Mouse (Mus musculus) ES-E14 (cell line): ENCODE data around the gene Gm10681. TPM values are rescaled to one million over a fixed set of nuclear protein-coding genes. Genes with fewer than 3 reads are reported as not detected.
"Not testable (repeated sequence)": the region's sequence is repeated elsewhere in the genome, so short reads cannot be mapped to it uniquely, and the experiment has no call there.

Experiments used
- DNase-seq: peaks from one replicate; pipeline ENCODE4 v3.0.0-alpha.2; 2013; ENCODE audit warnings: low read depth, low spot score
- H3K27ac ChIP-seq: 2 replicates; pipeline ENCODE4 v1.5.1; 2012; ENCODE audit warnings: low read depth, mild to moderate bottlenecking, low read length, moderate library complexity, mixed read lengths; ENCODE audit not compliant: poor library complexity, insufficient read depth, severe bottlenecking
- H3K36me3 ChIP-seq: 2 replicates; pipeline ENCODE4 v1.6.1; 2012; ENCODE audit warnings: mild to moderate bottlenecking, low read length, moderate library complexity, mixed read lengths; ENCODE audit not compliant: control insufficient read depth, poor library complexity, insufficient read depth, severe bottlenecking
- H3K4me1 ChIP-seq, 2 experiments: fragments of 150-350 bp in 1 of 2; sonication (generic) in 1 of 2; 2 replicates each; pipeline ENCODE4 v1.6.1; 2012; ENCODE audit warnings: low read length in 2 of 2, mild to moderate bottlenecking in 1 of 2, mixed read lengths in 1 of 2; ENCODE audit not compliant: control insufficient read depth in 2 of 2, insufficient read depth in 2 of 2, poor library complexity in 1 of 2
- H3K4me3 ChIP-seq, 2 experiments: fragments of 150-350 bp in 1 of 2; sonication (generic) in 1 of 2; 2 replicates each; pipeline ENCODE4 v1.5.1; 2012; ENCODE audit warnings: low read length in 2 of 2, low read depth in 1 of 2, mild to moderate bottlenecking in 1 of 2, mixed read lengths in 1 of 2; ENCODE audit not compliant: insufficient read depth in 1 of 2, poor library complexity in 1 of 2, severe bottlenecking in 1 of 2
- H3K9ac ChIP-seq: 2 replicates; pipeline ENCODE4 v1.6.1; 2012; ENCODE audit warnings: low read depth, mild to moderate bottlenecking, low read length, mixed read lengths; ENCODE audit not compliant: poor library complexity, insufficient read depth, severe bottlenecking
- H3K9me3 ChIP-seq: fragments of 150-350 bp; sonication (generic); 2 replicates; pipeline ENCODE4 v1.6.1; 2012; ENCODE audit warnings: low read depth, mild to moderate bottlenecking, low read length; ENCODE audit not compliant: control insufficient read depth, insufficient read depth
- CHD2 ChIP-seq: IDR thresholded peaks from 2 replicates; pipeline ENCODE4 v1.6.1; 2014; ENCODE audit warnings: mild to moderate bottlenecking, low read depth, low read length, inconsistent platforms
- HCFC1 ChIP-seq: IDR thresholded peaks from 2 replicates; pipeline ENCODE4 v1.6.1; 2012; ENCODE audit warnings: low read length, inconsistent platforms, borderline replicate concordance; ENCODE audit not compliant: insufficient read depth
- MAFK ChIP-seq: IDR thresholded peaks from 2 replicates; pipeline ENCODE4 v1.6.1; 2014; ENCODE audit warnings: mild to moderate bottlenecking, low read depth, low read length, inconsistent platforms; ENCODE audit not compliant: insufficient read depth
- ZC3H11A ChIP-seq: IDR thresholded peaks from 2 replicates; pipeline ENCODE4 v1.6.1; 2012; ENCODE audit warnings: low read depth, mild to moderate bottlenecking, inconsistent platforms, low read length, borderline replicate concordance
- ZNF384 ChIP-seq: IDR thresholded peaks from 2 replicates; pipeline ENCODE4 v1.6.1; 2012; ENCODE audit warnings: low read depth, low read length, inconsistent platforms
- in situ Hi-C, 2 experiments: fragments of 600-800 bp; cut with MboI; formaldehyde crosslinking; loops; one replicate each; pipeline ENCODE4 v1.15.1; 2025; ENCODE audit warnings: low sequenced_read_pairs in 2 of 2, inconsistent platforms in 1 of 2; ENCODE audit not compliant: unreplicated experiment in 2 of 2
- total RNA-seq: library from RNA; depleted of rRNA; stranded (reverse); fragments of 300-350 nt; gene quantifications from 2 replicates; pipeline ENCODE4 v1.2.3, GENCODE M21; 2012; rRNA removed

Gm10681 gene
- not detected in 2 replicates for total RNA-seq

GRCm38 (mm10) chr3:98588707-98589106 lies at the start of gene Gm10681:
TSS of gene Gm10681 (minus strand) at chr3:98588807.
- no peak for DNase-seq
- in situ Hi-C loops = no loop called here
- Histone ChIP-seq H3K4me3 (no peak within 1 kb of the TSS), H3K27ac (no peak within 1 kb of the TSS), H3K9me3 (no peaks in the 10 kb centered on the region), H3K36me3 (no peaks in the 10 kb centered on the region), H3K9ac (no peak within 1 kb of the TSS), H3K4me1 (no peaks in the 10 kb centered on the region)
- TF ChIP-seq HCFC1 = no peak
- no peak for TF ChIP-seq ZC3H11A
- TF ChIP-seq CHD2 = no peak
- TF ChIP-seq MAFK = no peak
- no peak for TF ChIP-seq ZNF384

GRCm38 (mm10) chr3:98635145-98635544 lies 46.5 kb upstream of the Gm10681 start:
- DNase-seq = no peak
- in situ Hi-C loops = no loop called here
- Histone ChIP-seq H3K4me1 (no peaks in the 10 kb centered on the region), H3K36me3 (no peaks in the 10 kb centered on the region), H3K4me3 (no peak overlapping the region), H3K9me3 (no peaks in the 10 kb centered on the region), H3K27ac (no peak overlapping the region), H3K9ac (no peak overlapping the region)
- TF ChIP-seq CHD2 (no peak), ZC3H11A (no peak), ZNF384 (no peak), HCFC1 (no peak), MAFK (no peak)

- no peak within 1 kb of the TSS for H3K27ac ChIP-seq
- in situ Hi-C loops = no loop called here
- H3K9ac ChIP-seq = no peak within 1 kb of the TSS
- H3K36me3 ChIP-seq = no peaks in the 10 kb centered on the region
- DNase-seq = no peak
- no peaks in the 10 kb centered on the region for H3K9me3 ChIP-seq
- H3K4me3 ChIP-seq = no peak within 1 kb of the TSS
- TF ChIP-seq ZNF384 = no peak
- TF ChIP-seq MAFK = no peak
- no peak for TF ChIP-seq CHD2
- no peak for TF ChIP-seq ZC3H11A
- no peak for TF ChIP-seq HCFC1
- no peaks in the 10 kb centered on the region for H3K4me1 ChIP-seq
These were observed 41.5 kb upstream of the Gm10681 start, which contains the start of gene Hsd3b5 for GRCm38 (mm10) chr3:98630152-98630551. TSS of gene Hsd3b5 (minus strand) at chr3:98630252.

- Histone ChIP-seq H3K9ac (no peak overlapping the region), H3K4me1 (no peaks in the 10 kb centered on the region), H3K27ac (no peak overlapping the region), H3K9me3 (no peaks in the 10 kb centered on the region), H3K4me3 (no peak overlapping the region), H3K36me3 (no peaks in the 10 kb centered on the region)
- in situ Hi-C loops = no loop called here
- no peak for DNase-seq
- TF ChIP-seq HCFC1 (no peak), ZC3H11A (no peak), CHD2 (no peak), ZNF384 (no peak), MAFK (no peak)
These were observed 41.0 kb upstream of the Gm10681 start for GRCm38 (mm10) chr3:98629633-98630032.

- H3K36me3 ChIP-seq, H3K9me3 ChIP-seq, H3K9ac ChIP-seq, in situ Hi-C loops, DNase-seq, H3K27ac ChIP-seq, H3K4me1 ChIP-seq, H3K4me3 ChIP-seq: not testable (repeated sequence)
These were observed 28.2 kb upstream of the Gm10681 start for GRCm38 (mm10) chr3:98616786-98617185.

GRCm38 (mm10) chr3:98616244-98616643 lies 27.6 kb upstream of the Gm10681 start:
- H3K4me1 ChIP-seq, DNase-seq, H3K9me3 ChIP-seq, H3K27ac ChIP-seq, H3K9ac ChIP-seq, in situ Hi-C loops, H3K36me3 ChIP-seq, H3K4me3 ChIP-seq: not testable (repeated sequence)

- DNase-seq, H3K36me3 ChIP-seq, H3K9me3 ChIP-seq, H3K4me1 ChIP-seq, H3K9ac ChIP-seq, H3K4me3 ChIP-seq, in situ Hi-C loops, H3K27ac ChIP-seq: not testable (repeated sequence)
These were observed 25.9 kb upstream of the Gm10681 start for GRCm38 (mm10) chr3:98614406-98614927.
